Mouse (Mus musculus) cerebellum, adult 2 months (tissue): ENCODE results near the gene Tmem33. TPM values are rescaled to one million over a fixed set of nuclear protein-coding genes. Genes with fewer than 3 reads are reported as not detected.

Experiments
- DNase-seq, 2 experiments: peaks; one replicate each; pipeline ENCODE4 v3.0.0; 2021
- H3K27ac ChIP-seq: fragments of 200-500 bp; 2 replicates; pipeline ENCODE4 v1.5.1; 2012; ENCODE audit warnings: low read length, control low read depth, inconsistent platforms; ENCODE audit not compliant: insufficient read depth
- H3K27me3 ChIP-seq: fragments of 200-500 bp; 2 replicates; pipeline ENCODE4 v1.6.1; 2012; ENCODE audit warnings: inconsistent platforms, mild to moderate bottlenecking, low read length, moderate library complexity; ENCODE audit not compliant: control insufficient read depth, insufficient read depth
- H3K4me1 ChIP-seq: fragments of 200-500 bp; 2 replicates; pipeline ENCODE4 v1.6.1; 2011; ENCODE audit warnings: low read length; ENCODE audit not compliant: control insufficient read depth, insufficient read depth
- H3K4me3 ChIP-seq: fragments of 200-500 bp; replicated peaks from 2 replicates; pipeline ENCODE3; 2011; ENCODE audit warnings: mild to moderate bottlenecking, low read depth, low read length, control low read depth; ENCODE audit not compliant: insufficient read depth
- CTCF ChIP-seq: fragments of 200-500 bp; IDR thresholded peaks from 2 replicates; pipeline ENCODE4 v1.5.1; 2011; ENCODE audit warnings: low read depth, mild to moderate bottlenecking, control low read depth, low read length, moderate library complexity, borderline replicate concordance; ENCODE audit not compliant: insufficient read depth
- POLR2A ChIP-seq: fragments of 200-500 bp; IDR thresholded peaks from 2 replicates; pipeline ENCODE4 v1.6.1; 2011; ENCODE audit warnings: low read length, control low read depth, borderline replicate concordance; ENCODE audit not compliant: insufficient read depth
- WGBS: fragments of 180-500 bp; shearing (Covaris S2); methylation state at CpG from one replicate; pipeline ENCODE4 v1.1.7; 2018; 5-methylcytosine and 5-hydroxymethylcytosine counted together
- polyA plus RNA-seq: library from polyadenylated mRNA; depleted of rRNA; stranded (reverse); fragments of >200 nt; gene quantifications from 2 replicates; pipeline ENCODE4 v1.2.3, GENCODE M21; 2012

Gene Tmem33
- polyA plus RNA-seq, 1 experiment = 61.1 TPM

- TF ChIP-seq POLR2A (no peak), CTCF (no peak)
- WGBS = 66% methylated on average over 3 of the region's 3 CpGs
- Histone ChIP-seq H3K27me3 (peaks cover 15% of the 10 kb centered on the region; the same call in 1 of the 2 replicates), H3K27ac (no peak overlapping the region), H3K4me1 (no peaks in the 10 kb centered on the region), H3K4me3 (no peak overlapping the region)
- DNase-seq = no peak
Observed at GRCm38 (mm10) chr5:67235462-67235861, 24.9 kb upstream of the Tmem33 start.

DNA sequence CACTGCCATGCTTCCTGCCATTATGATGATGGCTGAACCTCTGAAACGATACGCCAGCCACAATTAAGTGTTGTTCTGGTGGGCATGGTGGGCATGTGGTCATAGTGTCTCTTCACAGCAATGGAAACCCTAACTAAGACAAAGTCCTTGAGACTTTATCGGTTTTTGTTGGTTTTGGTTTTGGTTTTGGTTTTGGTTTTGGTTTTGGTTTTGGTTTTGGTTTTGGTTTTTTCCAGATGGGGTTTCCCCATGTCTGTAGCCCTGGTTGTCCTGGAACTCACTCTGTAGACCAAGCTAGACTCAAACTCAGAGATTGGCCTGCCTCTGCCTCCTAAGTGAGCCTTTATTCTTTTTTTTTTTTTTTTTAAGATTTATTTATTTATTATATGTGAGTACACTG is 23.8 kb upstream of the Tmem33 start:
- H3K4me3 ChIP-seq = no peak overlapping the region
- 88% methylated on average over 3 of the region's 3 CpGs for WGBS
- peaks cover 8% of the 10 kb centered on the region; the same call in 1 of the 2 replicates for H3K27me3 ChIP-seq
- H3K27ac ChIP-seq = no peak overlapping the region
- DNase-seq = no peak
- TF ChIP-seq POLR2A (no peak), CTCF (no peak)
- no peaks in the 10 kb centered on the region for H3K4me1 ChIP-seq

- DNase-seq = no peak
- TF ChIP-seq CTCF (no peak), POLR2A (no peak)
- H3K27ac ChIP-seq = no peak overlapping the region
- no peak overlapping the region for H3K4me3 ChIP-seq
- peaks cover 5% of the 10 kb centered on the region; the same call in 1 of the 2 replicates for H3K27me3 ChIP-seq
- 11% methylated on average over 1 of the region's 1 CpGs for WGBS
- H3K4me1 ChIP-seq = no peaks in the 10 kb centered on the region
Observed at GRCm38 (mm10) chr5:67238303-67238702, 22.1 kb upstream of the Tmem33 start.

DNA sequence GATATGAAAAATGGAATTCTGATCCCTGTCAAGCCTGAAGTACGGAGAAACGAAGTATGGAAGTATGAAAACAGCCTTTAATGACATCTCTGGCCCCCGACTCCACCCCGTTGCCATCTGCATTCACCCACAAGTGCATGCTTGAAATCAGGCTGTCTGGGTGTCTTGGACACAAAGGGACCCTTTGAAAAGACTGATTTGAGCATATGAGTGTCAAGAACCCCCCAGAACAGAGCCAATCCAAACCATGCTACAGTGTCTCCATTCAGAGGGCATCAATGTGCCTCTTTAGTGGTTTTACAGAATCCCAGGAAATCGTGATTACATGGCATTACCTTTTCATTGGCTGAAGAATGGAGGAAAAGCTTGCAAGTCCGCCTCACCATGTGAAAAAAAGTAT is 18.7 kb upstream of the Tmem33 start:
- H3K27ac ChIP-seq = no peak overlapping the region
- WGBS = 61% methylated on average over 6 of the region's 6 CpGs
- H3K27me3 ChIP-seq = no peaks in the 10 kb centered on the region; the same call in 1 of the 2 replicates
- TF ChIP-seq CTCF (no peak), POLR2A (no peak)
- H3K4me1 ChIP-seq = no peaks in the 10 kb centered on the region
- H3K4me3 ChIP-seq = no peak overlapping the region
- no peak for DNase-seq

DNA sequence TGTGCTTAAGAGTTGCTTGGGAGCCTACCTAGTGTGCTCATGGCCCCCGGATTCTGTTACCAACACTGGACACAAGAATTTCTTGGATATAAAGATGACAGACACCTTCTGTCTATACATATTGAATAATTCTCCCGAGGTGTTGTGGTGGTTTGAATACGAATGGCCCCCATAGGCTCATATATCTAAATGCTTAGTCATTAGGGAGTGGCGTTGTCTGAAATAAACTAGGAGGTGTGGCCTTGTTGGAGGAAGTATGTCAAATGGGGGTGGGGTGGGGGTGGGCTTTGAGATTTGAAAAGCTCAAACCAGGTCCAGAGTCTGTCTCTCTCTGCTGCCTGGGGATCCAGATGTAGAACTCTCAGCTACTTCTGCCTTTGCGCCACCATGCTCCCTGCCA is 17.1 kb upstream of the Tmem33 start:
- TF ChIP-seq POLR2A = no peak
- H3K27me3 ChIP-seq = no peaks in the 10 kb centered on the region; the same call in 1 of the 2 replicates
- no peak for DNase-seq
- no peak overlapping the region for H3K4me3 ChIP-seq
- H3K27ac ChIP-seq = no peak overlapping the region
- WGBS = 89% methylated on average over 5 of the region's 5 CpGs
- H3K4me1 ChIP-seq = no peaks in the 10 kb centered on the region

DNA sequence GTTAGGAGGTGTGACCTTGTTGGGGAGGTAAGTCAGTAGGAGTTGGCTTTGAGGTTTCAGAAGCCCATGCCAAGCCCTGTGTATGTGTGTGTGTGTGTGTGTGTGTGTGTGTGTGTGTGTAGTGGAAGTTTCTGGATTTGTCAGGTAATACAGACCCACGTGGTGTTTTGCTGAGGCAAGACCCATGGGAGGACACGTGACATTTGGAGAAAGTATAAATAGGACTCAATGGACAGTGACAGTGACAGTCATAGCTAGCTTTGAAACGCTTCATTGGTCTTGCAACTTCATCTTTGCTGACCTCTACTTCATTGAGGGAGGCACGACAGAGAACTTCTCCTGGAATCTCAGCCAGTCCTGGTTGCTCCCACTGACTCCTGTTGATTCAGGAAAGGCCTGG is 8.1 kb upstream of the Tmem33 start:
- no peaks in the 10 kb centered on the region for H3K4me1 ChIP-seq
- H3K27ac ChIP-seq = no peak overlapping the region
- no peak for TF ChIP-seq POLR2A
- TF ChIP-seq CTCF = no peak
- no peak for DNase-seq
- no peak overlapping the region for H3K4me3 ChIP-seq
- no peaks in the 10 kb centered on the region; the same call in 1 of the 2 replicates for H3K27me3 ChIP-seq
- WGBS = 66% methylated on average over 4 of the region's 4 CpGs

- no peak for DNase-seq
- WGBS = 76% methylated on average over 8 of the region's 8 CpGs
- no peak for TF ChIP-seq POLR2A
- TF ChIP-seq CTCF = no peak
Observed at GRCm38 (mm10) chr5:67255664-67256063, 4.7 kb upstream of the Tmem33 start.

GRCm38 (mm10) chr5:67258473-67258872 is 1.9 kb upstream of the Tmem33 start:
- H3K27ac ChIP-seq = no peak overlapping the region
- H3K27me3 ChIP-seq = no peaks in the 10 kb centered on the region; the same call in 1 of the 2 replicates
- H3K4me1 ChIP-seq = no peaks in the 10 kb centered on the region
- DNase-seq = no peak
- no peak overlapping the region for H3K4me3 ChIP-seq
- WGBS = 88% methylated on average over 9 of the region's 9 CpGs
- no peak for TF ChIP-seq CTCF
- TF ChIP-seq POLR2A = no peak

More at GRCm38 (mm10) chr5:67255664-67256063, 4.7 kb upstream of the Tmem33 start:
- Histone ChIP-seq H3K27me3 (no peaks in the 10 kb centered on the region; the same call in 1 of the 2 replicates), H3K4me3 (no peak overlapping the region), H3K4me1 (no peaks in the 10 kb centered on the region), H3K27ac (no peak overlapping the region)
